Mouse (Mus musculus): ENCODE results near the gene Ncstn. TPM values are rescaled to one million over a fixed set of nuclear protein-coding genes. Genes with fewer than 3 reads are reported as not detected.

Ncstn gene
- polyA plus RNA-seq, 1 experiment: 89.5 TPM

- TF ChIP-seq CTCF (IDR thresholded peaks at IDR 0.05; ENCODE audit: extremely low read depth, insufficient read depth, low read length) (peak; percentile 69), POLR2A (IDR thresholded peaks at IDR 0.05; ENCODE audit: extremely low read depth, insufficient read depth, low read length) (no peak)
- Histone ChIP-seq H3K4me1 (ENCODE audit: control insufficient read depth, insufficient read depth, low read length) (no peaks in the 10 kb centered on the region), H3K4me3 (ENCODE audit: insufficient read depth, low read length) (no peak overlapping the region), H3K27ac (ENCODE audit: insufficient read depth, low read length) (no peak overlapping the region)
Measured at GRCm38 (mm10) chr1:172119720-172120119, 37.1 kb upstream of the Ncstn start.

GRCm38 (mm10) chr1:172119100-172119499 lies 36.5 kb upstream of the Ncstn start:
- no peak overlapping the region for H3K27ac ChIP-seq (ENCODE audit: insufficient read depth, low read length)
- TF ChIP-seq POLR2A (IDR thresholded peaks at IDR 0.05; ENCODE audit: extremely low read depth, insufficient read depth, low read length) (no peak), CTCF (IDR thresholded peaks at IDR 0.05; ENCODE audit: extremely low read depth, insufficient read depth, low read length) (no peak)
- H3K4me1 ChIP-seq (ENCODE audit: control insufficient read depth, insufficient read depth, low read length): no peaks in the 10 kb centered on the region
- H3K4me3 ChIP-seq (ENCODE audit: insufficient read depth, low read length): no peak overlapping the region

- no peak overlapping the region for H3K27ac ChIP-seq (ENCODE audit: insufficient read depth, low read length)
- H3K4me1 ChIP-seq (ENCODE audit: control insufficient read depth, insufficient read depth, low read length): no peaks in the 10 kb centered on the region
- TF ChIP-seq POLR2A (IDR thresholded peaks at IDR 0.05; ENCODE audit: extremely low read depth, insufficient read depth, low read length) (no peak), CTCF (IDR thresholded peaks at IDR 0.05; ENCODE audit: extremely low read depth, insufficient read depth, low read length) (no peak)
- H3K4me3 ChIP-seq (ENCODE audit: insufficient read depth, low read length): no peak overlapping the region
Measured at GRCm38 (mm10) chr1:172116948-172117347, 34.4 kb upstream of the Ncstn start.

- Histone ChIP-seq H3K27ac (ENCODE audit: insufficient read depth, low read length) (no peak overlapping the region), H3K4me1 (ENCODE audit: control insufficient read depth, insufficient read depth, low read length) (no peaks in the 10 kb centered on the region), H3K4me3 (ENCODE audit: insufficient read depth, low read length) (no peak overlapping the region)
- no peak for TF ChIP-seq CTCF (IDR thresholded peaks at IDR 0.05; ENCODE audit: extremely low read depth, insufficient read depth, low read length)
- no peak for TF ChIP-seq POLR2A (IDR thresholded peaks at IDR 0.05; ENCODE audit: extremely low read depth, insufficient read depth, low read length)
Measured at GRCm38 (mm10) chr1:172107777-172108477, 25.3 kb upstream of the Ncstn start.

- no peak overlapping the region for H3K4me3 ChIP-seq (ENCODE audit: insufficient read depth, low read length)
- no peaks in the 10 kb centered on the region for H3K4me1 ChIP-seq (ENCODE audit: control insufficient read depth, insufficient read depth, low read length)
- H3K27ac ChIP-seq (ENCODE audit: insufficient read depth, low read length): no peak overlapping the region
- no peak for TF ChIP-seq POLR2A (IDR thresholded peaks at IDR 0.05; ENCODE audit: extremely low read depth, insufficient read depth, low read length)
- TF ChIP-seq CTCF (IDR thresholded peaks at IDR 0.05; ENCODE audit: extremely low read depth, insufficient read depth, low read length): no peak
Measured at GRCm38 (mm10) chr1:172105101-172105500, 22.5 kb upstream of the Ncstn start.

GRCm38 (mm10) chr1:172103619-172104018 lies 21.0 kb upstream of the Ncstn start:
- no peak for TF ChIP-seq POLR2A (IDR thresholded peaks at IDR 0.05; ENCODE audit: extremely low read depth, insufficient read depth, low read length)
- TF ChIP-seq CTCF (IDR thresholded peaks at IDR 0.05; ENCODE audit: extremely low read depth, insufficient read depth, low read length): no peak

GRCm38 (mm10) chr1:172099325-172100033 lies 16.9 kb upstream of the Ncstn start:
- TF ChIP-seq CTCF (IDR thresholded peaks at IDR 0.05; ENCODE audit: extremely low read depth, insufficient read depth, low read length) (no peak), POLR2A (IDR thresholded peaks at IDR 0.05; ENCODE audit: extremely low read depth, insufficient read depth, low read length) (no peak)

More at GRCm38 (mm10) chr1:172103619-172104018, 21.0 kb upstream of the Ncstn start:
- Histone ChIP-seq H3K4me1 (ENCODE audit: control insufficient read depth, insufficient read depth, low read length) (no peaks in the 10 kb centered on the region), H3K4me3 (ENCODE audit: insufficient read depth, low read length) (no peak overlapping the region), H3K27ac (ENCODE audit: insufficient read depth, low read length) (no peak overlapping the region)

GRCm38 (mm10) chr1:172095202-172095601 lies 12.6 kb upstream of the Ncstn start:
- Histone ChIP-seq H3K4me1 (ENCODE audit: control insufficient read depth, insufficient read depth, low read length) (no peaks in the 10 kb centered on the region), H3K27ac (ENCODE audit: insufficient read depth, low read length) (no peak overlapping the region), H3K4me3 (ENCODE audit: insufficient read depth, low read length) (no peak overlapping the region)
- TF ChIP-seq POLR2A (IDR thresholded peaks at IDR 0.05; ENCODE audit: extremely low read depth, insufficient read depth, low read length) (no peak), CTCF (IDR thresholded peaks at IDR 0.05; ENCODE audit: extremely low read depth, insufficient read depth, low read length) (no peak)

More at GRCm38 (mm10) chr1:172099325-172100033, 16.9 kb upstream of the Ncstn start:
- H3K4me3 ChIP-seq (ENCODE audit: insufficient read depth, low read length): no peak overlapping the region
- no peaks in the 10 kb centered on the region for H3K4me1 ChIP-seq (ENCODE audit: control insufficient read depth, insufficient read depth, low read length)
- no peak overlapping the region for H3K27ac ChIP-seq (ENCODE audit: insufficient read depth, low read length)

GRCm38 (mm10) chr1:172094295-172094694 lies 11.7 kb upstream of the Ncstn start:
- no peak for TF ChIP-seq CTCF (IDR thresholded peaks at IDR 0.05; ENCODE audit: extremely low read depth, insufficient read depth, low read length)
- H3K4me1 ChIP-seq (ENCODE audit: control insufficient read depth, insufficient read depth, low read length): no peaks in the 10 kb centered on the region
- H3K27ac ChIP-seq (ENCODE audit: insufficient read depth, low read length): no peak overlapping the region
- no peak overlapping the region for H3K4me3 ChIP-seq (ENCODE audit: insufficient read depth, low read length)

GRCm38 (mm10) chr1:172093522-172093921 lies 10.9 kb upstream of the Ncstn start:
- no peak overlapping the region for H3K4me3 ChIP-seq (ENCODE audit: insufficient read depth, low read length)
- no peaks in the 10 kb centered on the region for H3K4me1 ChIP-seq (ENCODE audit: control insufficient read depth, insufficient read depth, low read length)
- H3K27ac ChIP-seq (ENCODE audit: insufficient read depth, low read length): no peak overlapping the region
- TF ChIP-seq CTCF (IDR thresholded peaks at IDR 0.05; ENCODE audit: extremely low read depth, insufficient read depth, low read length): no peak
- no peak for TF ChIP-seq POLR2A (IDR thresholded peaks at IDR 0.05; ENCODE audit: extremely low read depth, insufficient read depth, low read length)

Data from cortical plate, adult 2 months (tissue).